Mouse (Mus musculus) cortical plate, adult 2 months (tissue): ENCODE results near the gene Bmp6.

Experiments used
- CTCF ChIP-seq: fragments of 200-500 bp; IDR thresholded peaks from 2 replicates; pipeline ENCODE4 v1.5.1; 2011; ENCODE audit warnings: mild to moderate bottlenecking, control low read depth, low read length; ENCODE audit not compliant: insufficient read depth; ENCODE audit errors: extremely low read depth
- POLR2A ChIP-seq: fragments of 200-500 bp; IDR thresholded peaks from 2 replicates; pipeline ENCODE4 v1.6.1; 2011; ENCODE audit warnings: mild to moderate bottlenecking, low read length, control low read depth; ENCODE audit not compliant: insufficient read depth; ENCODE audit errors: extremely low read depth

- no peak for TF ChIP-seq POLR2A
- no peak for TF ChIP-seq CTCF
Observed at GRCm38 (mm10) chr13:38359045-38359444, 14.1 kb downstream of the Bmp6 start.
